Mouse (Mus musculus) lung, adult 2 months (tissue): ENCODE data around the gene Sel1l3.

Experiments
- CTCF ChIP-seq: fragments of 200-500 bp; IDR thresholded peaks from 2 replicates; pipeline ENCODE4 v1.5.1; 2011; ENCODE audit warnings: mild to moderate bottlenecking, low read length, control low read depth; ENCODE audit not compliant: insufficient read depth
- POLR2A ChIP-seq: fragments of 200-500 bp; IDR thresholded peaks from 2 replicates; pipeline ENCODE4 v1.6.1; 2011; ENCODE audit warnings: low read depth, mild to moderate bottlenecking, control low read depth, low read length, borderline replicate concordance; ENCODE audit errors: extremely low read depth

DNA sequence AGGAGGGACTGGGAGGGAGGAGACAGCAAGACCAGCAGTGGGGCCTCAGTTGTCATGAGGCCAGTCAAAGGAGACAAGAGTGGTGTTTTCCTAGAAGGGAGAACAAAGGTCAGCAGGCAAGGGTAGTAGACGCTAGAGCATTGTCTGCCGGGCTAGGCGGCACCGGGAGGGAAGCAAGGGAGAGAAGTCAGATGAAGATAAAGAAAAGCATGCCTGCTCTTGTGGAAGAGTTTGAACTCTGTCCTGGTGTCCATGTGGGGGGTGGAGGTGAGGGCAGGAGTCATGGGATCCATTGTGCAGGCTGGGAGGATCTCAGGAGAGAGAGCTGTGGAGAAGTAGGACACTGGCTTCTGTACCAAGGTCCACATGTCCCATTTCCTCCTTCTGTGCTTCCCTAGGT lies 135.3 kb downstream of the Sel1l3 start:
- TF ChIP-seq POLR2A (no peak), CTCF (no peak)
